Mouse (Mus musculus) gastrocnemius, postnatal 4 days (tissue): ENCODE measurements around the gene Rubcnl. TPM values are rescaled to one million over a fixed set of nuclear protein-coding genes. Genes with fewer than 3 reads are reported as not detected.

Source experiments
- DNase-seq, 2 experiments: peaks; one replicate each; pipeline ENCODE4 v3.0.0; 2021 to 2022; ENCODE audit warnings: low spot score in 2 of 2, mixed read lengths in 2 of 2
- total RNA-seq, 2 experiments: library from RNA; stranded (reverse); gene quantifications; 2 replicates each; pipeline ENCODE4 v1.2.3; 2021

The Rubcnl gene
- total RNA-seq, 2 experiments from 2014 or later = 0.32 to 0.60 TPM

GRCm38 (mm10) chr14:75017277-75017676, 1.4 kb downstream of the Rubcnl start:
- no peak for DNase-seq

GRCm38 (mm10) chr14:75017877-75018825, 2.3 kb downstream of the Rubcnl start:
- DNase-seq = no peak

GRCm38 (mm10) chr14:75018829-75019228, 3.0 kb downstream of the Rubcnl start:
- DNase-seq = no peak

GRCm38 (mm10) chr14:75020581-75021253, 4.9 kb downstream of the Rubcnl start:
- DNase-seq = no peak

GRCm38 (mm10) chr14:75022522-75022921, 6.7 kb downstream of the Rubcnl start:
- DNase-seq = no peak

- DNase-seq = no peak
These were observed 9.2 kb downstream of the Rubcnl start for GRCm38 (mm10) chr14:75024793-75025710.

- no peak for DNase-seq
These were observed 14.9 kb downstream of the Rubcnl start for GRCm38 (mm10) chr14:75030764-75031163.

- no peak for DNase-seq
These were observed 16.3 kb downstream of the Rubcnl start for GRCm38 (mm10) chr14:75031999-75032575.

GRCm38 (mm10) chr14:75032742-75033141, 16.9 kb downstream of the Rubcnl start:
- no peak for DNase-seq

GRCm38 (mm10) chr14:75034240-75034639, 18.4 kb downstream of the Rubcnl start:
- no peak for DNase-seq

GRCm38 (mm10) chr14:75035431-75035830, 19.6 kb downstream of the Rubcnl start:
- DNase-seq = no peak

- no peak for DNase-seq
These were observed 29.4 kb downstream of the Rubcnl start for GRCm38 (mm10) chr14:75045184-75045583.

- no peak for DNase-seq
These were observed 36.6 kb downstream of the Rubcnl start for GRCm38 (mm10) chr14:75052451-75052850.

GRCm38 (mm10) chr14:75054455-75055343, 38.9 kb downstream of the Rubcnl start:
- DNase-seq = no peak

- no peak for DNase-seq
These were observed 41.1 kb downstream of the Rubcnl start for GRCm38 (mm10) chr14:75056861-75057431.

- DNase-seq = no peak
These were observed 44.7 kb downstream of the Rubcnl start for GRCm38 (mm10) chr14:75060562-75060961.

- no peak for DNase-seq
These were observed 48.1 kb downstream of the Rubcnl start for GRCm38 (mm10) chr14:75063936-75064335.

GRCm38 (mm10) chr14:75064520-75064919, 48.7 kb downstream of the Rubcnl start:
- no peak for DNase-seq

- DNase-seq = no peak
These were observed 49.4 kb downstream of the Rubcnl start for GRCm38 (mm10) chr14:75065211-75065610.
